Mouse (Mus musculus) A20 (cell line): ENCODE measurements around the gene Tmem141.

Source experiments
- DNase-seq: peaks from one replicate; pipeline ENCODE4 v3.0.0-alpha.2; 2011; ENCODE audit warnings: low read depth, low spot score

Tmem141 gene

GRCm38 (mm10) chr2:25607761-25608622, 13.8 kb downstream of the Tmem141 start, which contains the start of gene Rabl6:
Gene Rabl6 (minus strand): TSS chr2:25608521.
- peak; percentile 94 for DNase-seq

GRCm38 (mm10) chr2:25602526-25602925, 19.3 kb downstream of the Tmem141 start:
- no peak for DNase-seq

GRCm38 (mm10) chr2:25600037-25600436, 21.8 kb downstream of the Tmem141 start:
- no peak for DNase-seq

- DNase-seq: no peak
Observed at GRCm38 (mm10) chr2:25598749-25599148, 23.1 kb downstream of the Tmem141 start.

- DNase-seq: no peak
Observed at GRCm38 (mm10) chr2:25596765-25597510, 24.9 kb downstream of the Tmem141 start.

- peak; percentile 48 for DNase-seq
Observed at GRCm38 (mm10) chr2:25591863-25592262, 29.9 kb downstream of the Tmem141 start.

- no peak for DNase-seq
Observed at GRCm38 (mm10) chr2:25588227-25588907, 33.4 kb downstream of the Tmem141 start.

GRCm38 (mm10) chr2:25587290-25587689, 34.5 kb downstream of the Tmem141 start:
- DNase-seq: no peak

GRCm38 (mm10) chr2:25585601-25586000, 36.2 kb downstream of the Tmem141 start:
- no peak for DNase-seq

GRCm38 (mm10) chr2:25584856-25585255, 36.9 kb downstream of the Tmem141 start:
- no peak for DNase-seq

- DNase-seq: no peak
Observed at GRCm38 (mm10) chr2:25584152-25584551, 37.7 kb downstream of the Tmem141 start.

GRCm38 (mm10) chr2:25583571-25583970, 38.2 kb downstream of the Tmem141 start:
- DNase-seq: no peak

GRCm38 (mm10) chr2:25583120-25583481, 38.7 kb downstream of the Tmem141 start:
- no peak for DNase-seq

GRCm38 (mm10) chr2:25582466-25583119, 39.2 kb downstream of the Tmem141 start:
- peak; percentile 22 for DNase-seq

- DNase-seq: peak; percentile 69
Observed at GRCm38 (mm10) chr2:25581901-25582301, 39.9 kb downstream of the Tmem141 start.

- DNase-seq: peak; percentile 83
Observed at GRCm38 (mm10) chr2:25581294-25581864, 40.4 kb downstream of the Tmem141 start, which contains the start of gene Ajm1. Gene Ajm1 (minus strand): TSS chr2:25581757.

- no peak for DNase-seq
Observed at GRCm38 (mm10) chr2:25580621-25581101, 41.1 kb downstream of the Tmem141 start.

- DNase-seq: peak; percentile 56
Observed at GRCm38 (mm10) chr2:25579737-25580460, 41.9 kb downstream of the Tmem141 start.

- no peak for DNase-seq
Observed at GRCm38 (mm10) chr2:25578796-25579736, 42.7 kb downstream of the Tmem141 start.
